Mouse (Mus musculus) common myeloid progenitor, adult 5-6 weeks (primary cell): ENCODE data around the gene Ank2. TPM values are rescaled to one million over a fixed set of nuclear protein-coding genes. Genes with fewer than 3 reads are reported as not detected.
A peak's percentile ranks its signal among the peaks of the same experiment; 100 is the strongest.

Experiments
- ATAC-seq: replicated peaks from 2 replicates; pipeline ENCODE4 v1.8.0; 2016; ENCODE audit warnings: low read depth, mild to moderate bottlenecking, moderate TSS enrichment, inconsistent platforms; ENCODE audit not compliant: poor library complexity, severe bottlenecking
- total RNA-seq: library from RNA; stranded (forward); fragments of 200-1000, 187-1606 nt; gene quantifications from 2 replicates; pipeline ENCODE4 v1.2.3, GENCODE M21; 2017

The Ank2 gene
- total RNA-seq, 1 experiment from 2014 or later: 0.27 TPM

DNA sequence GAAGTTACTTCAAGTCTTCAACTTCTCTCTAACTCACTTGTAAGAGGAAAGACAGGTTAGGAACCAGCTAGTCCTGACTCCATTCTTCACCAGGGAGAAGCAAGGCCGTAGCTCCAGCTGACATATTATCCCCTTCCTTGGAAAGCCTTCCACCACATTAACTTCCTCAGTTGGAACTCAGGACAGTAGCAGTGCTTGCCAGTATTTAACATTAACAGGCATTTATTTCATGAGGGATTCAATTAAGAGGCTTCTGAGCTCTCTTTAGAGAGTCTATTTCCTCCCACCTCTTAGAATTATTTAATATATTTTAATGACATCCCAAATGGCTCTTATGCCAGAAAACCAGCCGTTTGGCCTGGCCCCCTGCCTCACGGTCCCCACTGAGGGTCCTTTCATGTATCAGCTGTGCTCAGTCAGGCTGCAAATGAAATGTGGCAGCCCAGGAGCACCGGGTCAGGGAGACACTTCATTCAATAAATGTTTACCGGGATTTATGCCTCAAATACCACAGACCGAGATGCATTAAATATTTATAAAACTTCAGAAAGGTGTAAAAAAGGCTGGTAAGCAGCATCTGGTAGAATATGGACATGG lies 195.1 kb downstream of the Ank2 start:
- no peak for ATAC-seq

DNA sequence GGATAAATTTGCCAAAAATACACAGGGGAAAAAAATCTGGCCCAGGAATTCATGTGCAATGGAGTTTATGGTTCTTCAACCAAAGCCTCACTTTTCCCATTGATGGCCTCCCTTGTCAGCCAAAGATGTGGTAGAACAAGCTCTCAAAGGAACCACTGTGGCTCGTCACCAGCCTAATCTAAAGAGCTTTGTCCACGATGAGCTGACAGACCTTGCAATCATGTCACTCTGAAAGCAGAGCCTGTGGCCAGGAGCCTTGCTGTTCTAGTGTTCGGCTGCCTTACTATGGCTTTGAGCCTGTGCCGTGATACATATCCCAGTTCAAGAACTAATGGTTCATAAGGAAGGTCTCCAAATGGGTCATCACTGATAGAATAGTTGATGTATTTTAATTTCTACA lies 196.1 kb downstream of the Ank2 start:
- ATAC-seq: no peak

GRCm38 (mm10) chr3:127300790-127301189 lies 198.4 kb downstream of the Ank2 start:
- ATAC-seq: no peak

DNA sequence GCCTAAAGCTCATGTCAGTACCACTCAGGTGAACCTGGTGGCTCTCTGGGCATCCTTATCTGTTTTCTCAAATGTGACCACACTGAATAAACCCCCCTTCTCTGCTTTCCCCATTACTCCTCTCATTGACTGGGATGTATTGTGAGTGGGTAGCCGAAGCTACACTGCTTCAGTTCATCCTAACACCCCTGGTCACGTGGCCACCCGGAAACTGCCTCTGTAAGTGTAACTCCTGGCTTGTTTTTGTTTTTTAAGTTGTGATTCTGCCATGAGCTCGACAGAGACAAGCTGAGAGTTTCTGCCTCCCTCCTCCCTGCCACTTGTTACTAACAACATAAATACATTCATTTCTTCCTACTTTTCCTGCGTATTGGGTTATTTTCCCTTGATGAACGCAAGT lies 203.2 kb downstream of the Ank2 start:
- ATAC-seq: no peak

DNA sequence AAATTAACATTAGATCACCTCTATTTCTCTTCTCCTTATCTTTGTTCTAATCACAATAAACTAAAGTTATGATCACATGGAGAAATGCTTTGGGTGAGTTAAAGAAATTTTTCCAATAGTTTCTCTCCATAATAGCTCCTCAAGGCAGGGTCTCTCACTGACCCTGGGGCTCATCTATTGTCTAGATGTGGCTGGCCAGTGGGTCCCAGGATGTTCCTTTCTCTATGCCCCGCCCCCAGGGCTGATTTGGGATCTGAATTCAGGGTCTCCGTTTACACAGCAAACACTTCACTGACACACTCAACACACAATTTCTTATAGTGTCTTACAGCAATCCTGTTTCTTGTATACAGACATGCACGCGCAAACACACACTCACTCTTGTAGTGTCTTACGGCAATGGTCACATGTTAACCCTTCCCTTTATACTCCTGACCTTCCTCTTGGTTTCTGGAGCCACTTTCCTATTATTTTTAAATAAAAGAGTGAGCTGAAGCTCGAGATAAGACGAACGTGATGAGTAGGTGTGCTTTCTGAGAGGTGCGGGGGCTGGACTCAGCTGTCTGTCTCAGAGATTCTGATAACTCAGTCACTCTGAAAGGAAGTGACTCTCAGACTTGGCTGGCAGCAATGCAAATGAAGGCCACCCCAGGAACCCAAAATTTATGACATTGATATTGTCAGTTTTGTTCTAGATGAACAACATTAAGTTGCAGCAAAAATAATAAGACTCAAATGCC lies 204.4 kb downstream of the Ank2 start:
- no peak for ATAC-seq

GRCm38 (mm10) chr3:127294079-127294478 lies 205.1 kb downstream of the Ank2 start:
- ATAC-seq: no peak

DNA sequence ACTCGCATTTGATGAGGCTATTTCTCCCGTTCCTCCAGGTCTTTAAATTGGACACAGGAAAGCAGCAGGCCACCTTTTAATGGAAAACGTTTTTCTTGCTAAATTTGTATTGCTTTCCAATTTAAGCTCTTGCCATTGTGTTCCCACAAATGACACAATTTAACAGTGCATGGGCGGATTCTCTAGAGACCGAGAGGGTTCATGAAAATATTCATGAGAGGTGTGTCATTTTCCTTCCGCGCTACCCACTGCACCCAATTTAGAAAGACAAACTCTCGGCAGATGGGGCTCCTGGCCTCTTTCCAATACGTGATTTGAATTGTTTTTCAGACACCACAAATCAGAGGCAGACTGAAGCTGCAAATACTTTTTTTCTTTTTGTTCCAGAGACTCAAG lies 205.7 kb downstream of the Ank2 start:
- no peak for ATAC-seq

- peak; percentile 81 for ATAC-seq
Measured at GRCm38 (mm10) chr3:127292864-127293478, 206.2 kb downstream of the Ank2 start.

- ATAC-seq: no peak
Measured at GRCm38 (mm10) chr3:127282277-127282676, 216.9 kb downstream of the Ank2 start.

GRCm38 (mm10) chr3:127281390-127281789 lies 217.8 kb downstream of the Ank2 start:
- ATAC-seq: no peak

DNA sequence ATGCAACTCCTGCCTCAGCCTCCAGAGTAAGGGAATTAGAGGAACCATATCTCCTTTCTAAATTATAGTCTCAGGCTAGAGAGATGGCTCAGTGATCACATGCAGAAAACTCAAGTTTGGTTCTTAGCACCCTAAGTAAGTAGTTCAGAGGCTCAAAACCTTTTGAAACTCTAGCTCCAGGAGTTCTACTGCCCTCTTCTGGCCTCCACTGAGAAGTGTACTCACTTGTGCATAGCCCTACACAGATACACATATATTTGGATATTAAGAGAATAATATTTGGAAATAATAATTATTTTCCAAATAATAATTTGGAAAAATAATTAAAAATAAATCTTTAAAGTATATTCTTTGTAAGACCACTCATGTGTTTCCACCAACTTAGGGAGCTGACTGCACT lies 218.8 kb downstream of the Ank2 start:
- no peak for ATAC-seq

DNA sequence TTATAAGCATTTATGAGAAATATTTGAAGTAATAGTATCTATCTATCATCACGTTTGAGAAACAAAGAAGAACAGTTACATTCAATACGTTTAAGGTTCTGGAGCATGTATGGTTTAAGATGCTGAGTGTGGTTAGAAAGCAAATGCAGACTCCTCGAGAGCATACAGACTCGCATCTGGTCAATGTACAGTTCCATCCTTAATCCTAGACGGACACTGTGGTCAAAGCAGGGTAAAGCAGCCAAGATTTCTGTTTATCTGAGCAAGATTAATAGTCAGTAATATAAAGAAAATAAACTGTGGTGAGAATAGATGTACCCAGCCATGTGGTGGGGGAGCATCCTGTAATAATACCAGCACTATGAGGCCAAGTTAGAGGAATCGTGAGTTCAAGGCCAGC lies 223.2 kb downstream of the Ank2 start:
- no peak for ATAC-seq

DNA sequence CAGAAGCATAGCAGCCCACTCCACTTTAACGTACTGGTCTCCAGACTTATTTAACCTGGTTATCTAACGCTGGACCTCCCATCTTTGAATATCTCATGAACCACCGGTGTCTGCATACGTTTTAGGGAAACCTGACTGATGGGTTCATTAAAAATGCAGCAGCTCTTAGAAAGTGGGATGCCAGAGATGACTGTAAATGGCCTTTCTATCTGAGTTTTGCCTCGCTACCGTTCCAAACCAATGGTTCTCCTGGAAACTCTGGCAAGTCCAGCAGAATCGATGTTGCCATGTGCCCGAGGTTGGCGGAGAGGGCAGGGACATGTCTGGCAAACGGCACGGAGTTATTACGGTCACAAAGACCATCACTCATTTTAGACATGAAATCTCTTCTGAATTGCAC lies 226.3 kb downstream of the Ank2 start:
- ATAC-seq: no peak

DNA sequence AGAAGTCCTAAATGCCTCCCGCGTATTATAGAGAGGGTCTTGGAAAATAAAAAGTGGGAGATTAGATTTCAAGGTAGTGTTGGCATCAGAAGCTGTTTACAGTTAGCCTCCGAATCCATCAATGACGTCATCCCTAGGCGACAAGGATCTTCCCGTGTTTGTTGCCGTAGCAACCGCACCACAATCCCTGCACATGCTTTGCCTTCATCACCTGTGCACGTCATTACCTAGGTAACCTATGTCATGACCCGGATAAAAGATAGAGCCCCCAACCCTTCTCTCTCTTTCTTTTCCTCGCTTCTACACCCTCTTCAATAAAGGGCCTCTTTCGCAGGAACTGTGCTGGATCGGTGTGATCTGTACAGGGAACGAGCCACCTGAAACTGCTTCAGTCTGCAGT lies 229.5 kb downstream of the Ank2 start:
- no peak for ATAC-seq

DNA sequence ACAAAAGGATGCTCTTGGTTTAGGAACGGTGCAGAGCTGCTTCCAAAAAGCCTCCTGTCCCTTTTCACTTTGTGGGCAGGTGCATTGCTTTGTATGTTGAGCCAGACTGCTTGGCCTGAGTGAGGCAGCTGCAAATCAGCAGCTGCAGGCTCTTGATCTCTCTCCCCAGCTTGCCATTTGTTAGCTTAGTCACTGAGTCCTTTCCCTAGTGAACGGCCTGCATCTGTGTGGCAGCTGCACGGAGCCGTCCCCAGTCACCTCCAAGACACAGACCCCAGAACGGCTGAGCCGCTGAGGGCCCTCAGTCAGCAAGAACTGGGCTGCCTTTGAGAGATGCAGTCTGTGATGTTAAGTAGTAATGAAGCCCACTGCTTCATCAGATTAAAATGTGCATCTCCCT lies 231.3 kb downstream of the Ank2 start:
- no peak for ATAC-seq

DNA sequence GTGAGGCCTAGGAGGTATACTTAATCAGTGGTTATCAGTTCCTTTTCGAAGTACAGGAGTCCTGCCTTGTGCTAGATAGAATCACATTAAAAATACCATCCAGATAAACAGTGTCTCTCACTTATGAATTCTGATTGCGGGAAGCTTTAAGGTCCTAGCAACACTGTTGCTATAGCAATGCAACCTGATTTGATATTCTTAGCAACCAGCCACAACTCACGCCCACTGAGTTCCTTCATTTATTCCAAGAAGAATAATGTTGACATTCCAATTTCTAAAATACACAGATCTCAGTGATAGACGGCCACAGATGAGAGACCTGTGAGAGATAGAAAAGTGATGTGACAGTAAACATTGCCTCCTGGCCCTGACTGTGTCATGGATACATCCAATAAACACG lies 233.4 kb downstream of the Ank2 start:
- ATAC-seq: no peak

DNA sequence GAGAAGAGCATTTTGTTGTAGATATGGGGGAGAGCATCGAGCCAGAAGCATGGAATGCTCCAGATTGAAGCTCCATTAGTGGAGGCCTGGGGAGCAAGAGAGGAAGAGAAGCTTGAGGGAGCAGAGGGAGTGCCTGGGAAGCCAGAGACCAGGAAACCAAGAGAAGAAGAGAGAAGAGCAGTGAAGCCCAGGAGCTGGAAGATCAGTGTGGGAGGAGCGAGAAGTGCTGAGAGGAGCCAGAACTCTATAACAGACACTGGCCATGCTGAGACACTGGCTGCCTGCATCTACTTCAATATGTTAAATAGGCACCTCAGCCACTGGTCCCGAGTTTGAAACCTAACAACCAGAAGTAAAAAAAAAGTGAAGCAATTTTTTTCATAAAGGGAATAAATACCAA lies 234.0 kb downstream of the Ank2 start:
- no peak for ATAC-seq

GRCm38 (mm10) chr3:127260786-127261166 lies 238.4 kb downstream of the Ank2 start:
- no peak for ATAC-seq

DNA sequence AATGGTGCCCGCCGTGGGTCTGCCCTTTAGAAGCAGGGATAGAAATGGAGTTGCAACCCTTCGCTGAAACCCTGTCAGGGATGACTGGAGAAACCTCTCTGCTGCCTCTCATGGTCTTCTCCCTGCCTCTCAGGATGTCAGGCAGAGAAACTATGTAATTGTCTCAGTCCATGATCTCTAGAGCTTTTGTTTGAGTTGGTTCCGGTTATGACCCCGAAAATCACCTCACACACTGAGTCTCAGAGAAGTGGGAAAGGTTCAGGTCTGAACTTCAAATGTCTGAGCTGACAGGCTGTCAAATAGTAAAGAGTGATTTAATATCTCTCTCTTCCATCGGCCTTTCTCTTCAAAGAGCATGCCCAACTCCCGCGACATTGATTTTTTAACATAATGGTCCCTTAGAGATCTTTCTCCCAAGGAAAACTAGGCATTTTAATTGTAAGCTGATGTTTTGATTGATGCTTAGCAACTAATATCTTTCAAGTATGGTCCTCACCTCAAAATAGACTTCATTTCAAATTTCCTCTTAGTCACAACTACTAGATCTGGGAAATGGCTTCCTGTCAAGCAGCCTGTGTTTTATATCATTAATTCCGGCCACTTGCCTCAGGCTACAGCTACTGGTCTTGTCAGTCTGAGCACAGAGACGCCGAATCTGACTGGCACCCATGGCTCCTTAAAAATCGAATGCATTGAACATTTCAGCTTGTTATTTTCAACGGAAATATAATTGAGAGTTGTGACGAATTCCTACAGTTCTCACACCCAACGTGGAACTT lies 239.0 kb downstream of the Ank2 start:
- no peak for ATAC-seq

- ATAC-seq: no peak
Measured at GRCm38 (mm10) chr3:127258466-127259075, 240.6 kb downstream of the Ank2 start.

GRCm38 (mm10) chr3:127257969-127258368 lies 241.2 kb downstream of the Ank2 start:
- no peak for ATAC-seq
